Mouse (Mus musculus) liver, postnatal 0 days (tissue): ENCODE data around the gene Sbpl. TPM values are rescaled to one million over a fixed set of nuclear protein-coding genes. Genes with fewer than 3 reads are reported as not detected.
A peak's percentile ranks its signal among the peaks of the same experiment; 100 is the strongest.
"Not testable (repeated sequence)": the region's sequence is repeated elsewhere in the genome, so short reads cannot be mapped to it uniquely, and the experiment has no call there.

Experiments
- ATAC-seq: fragments of 200-750 bp; cut with Nextera tagmentation; 2 replicates; pipeline ENCODE4 v1.8.0; 2017; ENCODE audit warnings: mild to moderate bottlenecking, moderate library complexity
- DNase-seq: peaks from one replicate; pipeline ENCODE4 v3.0.0-alpha.2; 2016
- H3K27ac ChIP-seq: fragments of 300-500 bp; sonication (generic); 2 replicates; pipeline ENCODE4 v1.5.1; 2014; ENCODE audit warnings: antibody characterized with exemption, moderate library complexity, mild to moderate bottlenecking, low read depth
- H3K27me3 ChIP-seq: fragments of 300-500 bp; sonication (generic); 2 replicates; pipeline ENCODE4 v1.6.1; 2014; ENCODE audit warnings: low read length, control low read depth, mixed read lengths; ENCODE audit not compliant: insufficient read depth
- H3K36me3 ChIP-seq: fragments of 300-500 bp; sonication (generic); replicated peaks from 2 replicates; pipeline ENCODE4 v1.6.1; 2014; ENCODE audit warnings: mild to moderate bottlenecking, control low read depth, low read length, moderate library complexity, mixed read lengths; ENCODE audit not compliant: insufficient read depth
- H3K4me1 ChIP-seq: fragments of 300-500 bp; sonication (generic); 2 replicates; pipeline ENCODE4 v1.6.1; 2014; ENCODE audit warnings: antibody characterized with exemption, mild to moderate bottlenecking, control low read depth; ENCODE audit not compliant: insufficient read depth
- H3K4me2 ChIP-seq: fragments of 300-500 bp; sonication (generic); 2 replicates; pipeline ENCODE4 v1.6.1; 2014; ENCODE audit warnings: low read depth, mild to moderate bottlenecking, low read length, moderate library complexity, mixed read lengths
- H3K4me3 ChIP-seq: fragments of 300-500 bp; sonication (generic); 2 replicates; pipeline ENCODE4 v1.5.1; 2014; ENCODE audit warnings: low read depth, low read length
- H3K9ac ChIP-seq: fragments of 300-500 bp; sonication (generic); replicated peaks from 2 replicates; pipeline ENCODE4 v1.6.1; 2014; ENCODE audit warnings: mild to moderate bottlenecking, moderate library complexity
- H3K9me3 ChIP-seq: fragments of 300-500 bp; sonication (generic); 2 replicates; pipeline ENCODE4 v1.6.1; 2016; ENCODE audit warnings: mild to moderate bottlenecking, control low read depth, low read length, mixed read lengths
- CTCF ChIP-seq: sonication (generic); IDR thresholded peaks from 2 replicates; pipeline ENCODE4 v1.5.1; 2016; ENCODE audit warnings: antibody characterized with exemption, low read depth
- EP300 ChIP-seq: IDR thresholded peaks from 2 replicates; pipeline ENCODE4 v1.6.1; 2016; ENCODE audit warnings: antibody characterized with exemption, low read depth, mild to moderate bottlenecking
- WGBS: fragments of 180-500 bp; shearing (Covaris S2); extraction: QIAGEN DNeasy Blood & Tissue Kit; methylation state at CpG from one replicate; pipeline ENCODE4 v1.1.7; 2014; ENCODE audit not compliant: insufficient replicate concordance; 5-methylcytosine and 5-hydroxymethylcytosine counted together
- polyA plus RNA-seq: library from polyadenylated mRNA; unstranded; fragments of >200 nt; fragmentation: Nextera tagmentation; extraction: Ambion mirVana; gene quantifications from 2 replicates; pipeline ENCODE4 v1.2.1, GENCODE M21; 2015

The Sbpl gene
- polyA plus RNA-seq, 1 experiment from 2014 or later, result not detected

GRCm38 (mm10) chr17:23941372-23941771, 13.7 kb downstream of the Sbpl start, which contains the start of gene Sbp:
Gene Sbp (plus strand): TSS chr17:23941672.
- Histone ChIP-seq H3K4me2 (no peak within 1 kb of the TSS), H3K9ac (no peak within 1 kb of the TSS), H3K27me3 (no peaks in the 10 kb centered on the region), H3K36me3 (no peaks in the 10 kb centered on the region), H3K4me1 (no peaks in the 10 kb centered on the region), H3K4me3 (no peak within 1 kb of the TSS), H3K27ac (no peak within 1 kb of the TSS), H3K9me3 (no peaks in the 10 kb centered on the region)
- DNase-seq (no peak), ATAC-seq (no peak)
- TF ChIP-seq EP300 (no peak), CTCF (no peak)

GRCm38 (mm10) chr17:23931157-23931556, 23.9 kb downstream of the Sbpl start:
- Histone ChIP-seq H3K36me3 (no peaks in the 10 kb centered on the region), H3K9ac (no peak overlapping the region), H3K4me3 (no peak overlapping the region), H3K27ac (no peak overlapping the region), H3K4me2 (no peak overlapping the region), H3K9me3 (no peaks in the 10 kb centered on the region), H3K4me1 (no peaks in the 10 kb centered on the region), H3K27me3 (no peaks in the 10 kb centered on the region)
- DNase-seq, result no peak
- no peak for ATAC-seq
- TF ChIP-seq EP300 (no peak), CTCF (no peak)
- 38% methylated on average over 5 of the region's 5 CpGs for WGBS

GRCm38 (mm10) chr17:23925090-23925493, 30.0 kb downstream of the Sbpl start:
- no peaks in the 10 kb centered on the region for H3K9me3 ChIP-seq
- H3K27me3 ChIP-seq, result no peaks in the 10 kb centered on the region
- DNase-seq, result peak; percentile 54
- peaks cover 4% of the 10 kb centered on the region; the same call in 1 of the 2 replicates for H3K4me1 ChIP-seq
- WGBS, result 2% methylated on average over 14 of the region's 14 CpGs
- H3K4me3 ChIP-seq, result peak overlapping the region; percentile 52
- peak overlapping the region; percentile 83 for H3K27ac ChIP-seq
- TF ChIP-seq CTCF, result no peak
- TF ChIP-seq EP300, result no peak
- H3K9ac ChIP-seq, result peak overlapping the region; percentile 63
- H3K4me2 ChIP-seq, result peak overlapping the region; percentile 88
- peak; percentile 79 for ATAC-seq
- no peaks in the 10 kb centered on the region for H3K36me3 ChIP-seq

GRCm38 (mm10) chr17:23924531-23925007, 30.5 kb downstream of the Sbpl start:
- H3K27ac ChIP-seq, result peak overlapping the region; percentile 83
- H3K4me2 ChIP-seq, result peak overlapping the region; percentile 88
- 3% methylated on average over 29 of the region's 29 CpGs for WGBS
- H3K4me3 ChIP-seq, result peak overlapping the region; percentile 52
- no peaks in the 10 kb centered on the region for H3K9me3 ChIP-seq
- no peaks in the 10 kb centered on the region for H3K36me3 ChIP-seq
- H3K27me3 ChIP-seq, result no peaks in the 10 kb centered on the region
- H3K4me1 ChIP-seq, result peaks cover 4% of the 10 kb centered on the region; the same call in 1 of the 2 replicates
- DNase-seq (peak; percentile 88), ATAC-seq (peak; percentile 97)
- peak overlapping the region; percentile 63 for H3K9ac ChIP-seq
- TF ChIP-seq EP300, result no peak
- no peak for TF ChIP-seq CTCF

GRCm38 (mm10) chr17:23917158-23917557, 37.9 kb downstream of the Sbpl start, which contains the start of gene Dcpp3:
Gene Dcpp3 (plus strand): TSS chr17:23917458.
- not testable (repeated sequence) for DNase-seq, H3K9ac ChIP-seq, H3K27ac ChIP-seq, H3K9me3 ChIP-seq, H3K4me2 ChIP-seq, ATAC-seq, H3K27me3 ChIP-seq, H3K36me3 ChIP-seq, H3K4me3 ChIP-seq, H3K4me1 ChIP-seq
- 40% methylated on average over 4 of the region's 4 CpGs for WGBS

Other genes starting within 250 kb of the Sbpl start
- gene 1520401A03Rik, start 232.5 kb downstream of the Sbpl start, polyA plus RNA-seq, result not detected in 2 replicates
- gene Pkmyt1, start 228.9 kb downstream of the Sbpl start, polyA plus RNA-seq, result 12.5 and 13.9 TPM in 2 replicates
- 4.0 and 4.3 TPM in 2 replicates for gene Paqr4, start 214.4 kb downstream of the Sbpl start, polyA plus RNA-seq
- not detected in 2 replicates for gene Kremen2, start 209.4 kb downstream of the Sbpl start, polyA plus RNA-seq
- 11.9 TPM in 2 replicates for gene Flywch1, start 183.7 kb downstream of the Sbpl start, polyA plus RNA-seq
- gene Flywch2, start 169.2 kb downstream of the Sbpl start, polyA plus RNA-seq, result 2.3 and 2.4 TPM in 2 replicates
- 132 and 137 TPM in 2 replicates for gene Srrm2, start 164.7 kb downstream of the Sbpl start, polyA plus RNA-seq
- 458 and 460 TPM in 2 replicates for gene Elob, start 126.1 kb downstream of the Sbpl start, polyA plus RNA-seq
- gene Prss33, start 119.2 kb downstream of the Sbpl start, polyA plus RNA-seq, result not detected in 2 replicates
- gene Prss32, start 111.4 kb downstream of the Sbpl start, polyA plus RNA-seq, result not detected in 2 replicates
- 0.06 and 0.25 TPM in 2 replicates for gene Prss41, start 111.1 kb downstream of the Sbpl start, polyA plus RNA-seq
- gene Prss21, start 87.2 kb downstream of the Sbpl start, polyA plus RNA-seq, result not detected in 2 replicates
- not detected in 2 replicates for gene Dcpp1, start 74.4 kb downstream of the Sbpl start, polyA plus RNA-seq
- gene Dcpp2, start 74.4 kb downstream of the Sbpl start, polyA plus RNA-seq, result not detected in 2 replicates
- not detected in 2 replicates for gene Dcpp3, start 37.8 kb downstream of the Sbpl start, polyA plus RNA-seq
- gene Sbp, start 13.6 kb downstream of the Sbpl start, polyA plus RNA-seq, result not detected in 2 replicates
- gene Prss30, start 25.3 kb upstream of the Sbpl start, polyA plus RNA-seq, result 0.09 and 0.14 TPM in 2 replicates
- not detected in 2 replicates for gene Prss22, start 42.8 kb upstream of the Sbpl start, polyA plus RNA-seq
- gene Prss27, start 82.9 kb upstream of the Sbpl start, polyA plus RNA-seq, result not detected in 2 replicates
- 6.8 and 7.7 TPM in 2 replicates for gene Kctd5, start 118.2 kb upstream of the Sbpl start, polyA plus RNA-seq
- gene Pdpk1, start 195.7 kb upstream of the Sbpl start, polyA plus RNA-seq, result 19.3 and 20.5 TPM in 2 replicates
- gene Amdhd2, start 208.5 kb upstream of the Sbpl start, polyA plus RNA-seq, result 18.5 and 20.0 TPM in 2 replicates
- gene Atp6v0c, start 214.4 kb upstream of the Sbpl start, polyA plus RNA-seq, result 422 and 445 TPM in 2 replicates